Mouse (Mus musculus) liver, embryonic 14.5 days (tissue): ENCODE results near the gene Ube2q1. TPM values are rescaled to one million over a fixed set of nuclear protein-coding genes. Genes with fewer than 3 reads are reported as not detected.

Source experiments
- ATAC-seq: fragments of 200-750 bp; cut with Nextera tagmentation; 2 replicates; pipeline ENCODE4 v1.8.0; 2017; ENCODE audit warnings: moderate number of reproducible peaks, mild to moderate bottlenecking, moderate library complexity; ENCODE audit not compliant: insufficient read depth
- DNase-seq, 3 experiments: peaks; one replicate each; pipeline ENCODE4 v3.0.0-alpha.2; 2012 to 2013; ENCODE audit warnings: low read depth in 3 of 3, low spot score in 3 of 3
- H3K27ac ChIP-seq: fragments of 300-500 bp; sonication (generic); 2 replicates; pipeline ENCODE4 v1.5.1; 2014; ENCODE audit warnings: moderate library complexity, mild to moderate bottlenecking, control low read depth, inconsistent platforms
- H3K27me3 ChIP-seq: fragments of 300-500 bp; sonication (generic); 2 replicates; pipeline ENCODE4 v1.6.1; 2014; ENCODE audit warnings: mild to moderate bottlenecking, low read length, moderate library complexity; ENCODE audit not compliant: control insufficient read depth, insufficient read depth
- H3K36me3 ChIP-seq: fragments of 300-500 bp; sonication (generic); replicated peaks from 2 replicates; pipeline ENCODE4 v1.6.1; 2014; ENCODE audit warnings: low read depth; ENCODE audit not compliant: control insufficient read depth, insufficient read depth
- H3K4me1 ChIP-seq, 2 experiments: fragments of 200-500 bp in 1 of 2; fragments of 300-500 bp in 1 of 2; sonication (generic) in 1 of 2; replicated peaks; 2 replicates each; pipeline ENCODE4 v1.6.1; 2012 to 2014; ENCODE audit warnings: antibody characterized with exemption in 1 of 2, inconsistent platforms in 1 of 2, low read length in 1 of 2; ENCODE audit not compliant: control insufficient read depth in 2 of 2, insufficient read depth in 2 of 2
- H3K4me2 ChIP-seq: fragments of 300-500 bp; sonication (generic); 2 replicates; pipeline ENCODE4 v1.6.1; 2014; ENCODE audit warnings: low read depth, mild to moderate bottlenecking, control low read depth, moderate library complexity
- H3K4me3 ChIP-seq, 2 experiments: fragments of 200-500 bp in 1 of 2; fragments of 300-500 bp in 1 of 2; sonication (generic) in 1 of 2; 2 replicates each; pipeline ENCODE4 v1.5.1; 2012 to 2014; ENCODE audit warnings: low read depth in 2 of 2, low read length in 2 of 2, mild to moderate bottlenecking in 2 of 2, control low read depth in 1 of 2, inconsistent platforms in 1 of 2, moderate library complexity in 1 of 2; ENCODE audit not compliant: insufficient read depth in 1 of 2
- H3K9ac ChIP-seq: fragments of 300-500 bp; sonication (generic); replicated peaks from 2 replicates; pipeline ENCODE4 v1.6.1; 2014; ENCODE audit warnings: mild to moderate bottlenecking, control low read depth, moderate library complexity
- H3K9me3 ChIP-seq: fragments of 300-500 bp; sonication (generic); 2 replicates; pipeline ENCODE4 v1.6.1; 2016; ENCODE audit warnings: low read length, mixed read lengths; ENCODE audit not compliant: control insufficient read depth
- CTCF ChIP-seq: IDR thresholded peaks from 2 replicates; pipeline ENCODE4 v1.5.1; 2016; ENCODE audit warnings: antibody characterized with exemption, low read depth, control low read depth
- EP300 ChIP-seq: IDR thresholded peaks from 2 replicates; pipeline ENCODE4 v1.6.1; 2016; ENCODE audit warnings: antibody characterized with exemption, low read depth
- WGBS: fragments of 180-500 bp; shearing (Covaris S2); extraction: QIAGEN DNeasy Blood & Tissue Kit; methylation state at CpG from one replicate; pipeline ENCODE4 v1.1.7; 2014; ENCODE audit not compliant: insufficient replicate concordance; 5-methylcytosine and 5-hydroxymethylcytosine counted together
- polyA plus RNA-seq, 2 experiments: library from polyadenylated mRNA; depleted of rRNA in 1 of 2; stranded (reverse) in 1 of 2; unstranded in 1 of 2; fragments of >200 nt; fragmentation: Nextera tagmentation in 1 of 2; extraction: Ambion mirVana in 1 of 2; gene quantifications; 2 replicates each; pipeline versions ENCODE4 v1.2.1 to v1.2.3; 2012 to 2014

The Ube2q1 gene
- polyA plus RNA-seq, 2 experiments = 6.7 to 9.0 TPM

DNA sequence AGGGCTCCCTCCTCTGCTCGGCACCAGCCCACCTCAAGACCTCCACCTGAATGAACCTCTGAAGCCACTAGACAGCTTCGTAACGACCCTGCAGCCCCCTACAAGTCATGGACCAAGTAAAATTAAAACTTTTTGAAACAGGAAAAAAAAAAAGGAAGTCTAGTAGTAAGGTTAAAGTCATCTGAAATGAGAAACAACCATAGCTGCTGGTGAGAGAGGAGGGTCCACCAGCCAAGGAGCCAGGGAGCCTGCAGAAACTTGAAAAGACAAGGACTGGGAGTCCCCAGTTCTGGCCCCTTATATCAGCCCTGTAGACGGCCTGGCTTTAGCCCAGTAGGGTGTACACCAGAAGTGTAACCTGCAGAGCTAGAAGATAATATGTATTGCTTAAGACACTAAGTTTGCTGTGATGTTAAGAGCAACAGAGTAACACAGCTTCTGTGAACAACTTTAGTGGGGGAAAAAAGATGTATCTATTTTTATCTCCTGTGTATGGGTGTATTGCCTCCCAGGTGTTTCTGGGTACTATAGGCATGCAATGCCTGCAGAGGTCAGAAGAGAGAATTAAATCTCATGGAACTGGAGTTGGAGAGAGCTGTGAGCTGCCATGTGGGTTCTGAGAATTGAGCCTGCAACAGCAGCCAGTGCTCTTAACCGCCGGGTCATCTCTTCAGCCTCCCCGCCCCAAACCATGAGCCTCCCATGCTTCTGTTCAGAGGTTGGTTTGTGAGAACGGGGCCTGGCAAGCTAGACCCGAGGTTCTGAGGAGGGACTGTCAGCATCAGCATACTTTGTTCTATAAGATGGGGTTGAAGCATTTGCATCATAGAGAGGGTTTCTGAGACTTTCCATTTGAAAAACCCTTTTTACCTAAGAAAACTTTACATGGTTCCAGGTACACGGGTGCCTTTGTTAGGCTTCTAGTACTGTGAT, 48.4 kb downstream of the Ube2q1 start:
- Histone ChIP-seq H3K36me3 (no peaks in the 10 kb centered on the region), H3K9ac (no peak overlapping the region), H3K4me2 (peak overlapping the region; percentile 50; the same call in 1 of the 2 replicates), H3K27me3 (no peaks in the 10 kb centered on the region), H3K27ac (no peak overlapping the region), H3K9me3 (no peaks in the 10 kb centered on the region), H3K4me1 (peaks cover 14 to 21% of the 10 kb centered on the region in 2 experiments), H3K4me3 (no peak overlapping the region)
- TF ChIP-seq CTCF = no peak
- TF ChIP-seq EP300 = no peak
- 0 out of 2 replicates have a peak, but pooled peaks have one; percentile 40 for ATAC-seq
- DNase-seq = no peak
- 53% methylated on average over 10 of the region's 10 CpGs for WGBS

DNA sequence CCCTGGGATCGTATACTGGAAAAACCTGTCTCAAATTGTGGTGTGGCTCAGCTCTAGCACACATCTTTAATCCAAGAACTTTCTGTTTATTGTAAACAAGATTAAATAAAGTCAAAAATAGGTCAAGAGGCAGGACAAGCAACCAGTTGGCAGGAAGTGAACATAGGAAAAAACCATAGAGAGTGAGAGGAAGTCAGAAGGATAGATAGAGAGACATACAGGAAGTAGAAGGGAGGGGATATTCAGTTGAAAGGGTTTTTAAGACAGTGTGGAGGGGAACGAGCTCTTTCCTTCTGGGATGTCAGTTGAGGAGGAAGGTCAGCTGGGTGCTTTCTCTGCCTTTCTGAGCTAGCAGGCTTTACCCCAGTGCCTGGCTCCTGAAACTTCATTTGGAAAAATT, 50.2 kb downstream of the Ube2q1 start:
- WGBS = 42% methylated on average over 2 of the region's 2 CpGs
- H3K9ac ChIP-seq = no peak overlapping the region
- H3K9me3 ChIP-seq = no peaks in the 10 kb centered on the region
- H3K4me1 ChIP-seq = peaks cover 14 to 21% of the 10 kb centered on the region in 2 experiments
- ATAC-seq (no peak), DNase-seq (no peak)
- TF ChIP-seq CTCF (no peak), EP300 (no peak)
- H3K27ac ChIP-seq = no peak overlapping the region
- H3K4me2 ChIP-seq = no peak overlapping the region
- H3K36me3 ChIP-seq = no peaks in the 10 kb centered on the region
- peaks cover 3% of the 10 kb centered on the region for H3K27me3 ChIP-seq
- no peak overlapping the region for H3K4me3 ChIP-seq

DNA sequence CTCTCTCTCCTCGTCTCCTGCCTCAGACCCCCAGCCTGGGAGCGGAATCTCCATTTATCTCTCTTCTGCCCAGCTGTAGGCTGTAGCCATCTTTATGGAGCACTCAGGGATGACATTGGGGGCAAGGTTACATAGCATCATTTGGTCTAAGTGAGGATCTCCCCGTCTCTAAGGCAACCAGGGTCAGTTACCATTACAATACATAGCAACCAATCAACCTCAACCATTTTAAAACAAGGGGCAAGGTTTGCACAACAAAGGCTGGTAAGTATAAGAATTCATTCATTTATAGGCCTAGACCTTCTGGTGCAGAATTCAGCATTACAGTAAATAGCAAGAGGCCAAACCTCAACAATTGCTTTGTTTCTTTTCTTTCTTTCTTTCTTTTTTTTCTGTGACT, 52.9 kb downstream of the Ube2q1 start:
- Histone ChIP-seq H3K36me3 (no peaks in the 10 kb centered on the region), H3K9me3 (no peaks in the 10 kb centered on the region), H3K9ac (no peak overlapping the region), H3K4me1 (peaks cover 0 to 5% of the 10 kb centered on the region in 2 experiments; a peak in 3 of 4 replicates), H3K27me3 (peaks cover 30% of the 10 kb centered on the region), H3K4me3 (no peak overlapping the region), H3K4me2 (no peak overlapping the region), H3K27ac (no peak overlapping the region)
- no peak for TF ChIP-seq CTCF
- TF ChIP-seq EP300 = no peak
- 54% methylated on average over 3 of the region's 3 CpGs for WGBS
- DNase-seq = no peak
- ATAC-seq = no peak

DNA sequence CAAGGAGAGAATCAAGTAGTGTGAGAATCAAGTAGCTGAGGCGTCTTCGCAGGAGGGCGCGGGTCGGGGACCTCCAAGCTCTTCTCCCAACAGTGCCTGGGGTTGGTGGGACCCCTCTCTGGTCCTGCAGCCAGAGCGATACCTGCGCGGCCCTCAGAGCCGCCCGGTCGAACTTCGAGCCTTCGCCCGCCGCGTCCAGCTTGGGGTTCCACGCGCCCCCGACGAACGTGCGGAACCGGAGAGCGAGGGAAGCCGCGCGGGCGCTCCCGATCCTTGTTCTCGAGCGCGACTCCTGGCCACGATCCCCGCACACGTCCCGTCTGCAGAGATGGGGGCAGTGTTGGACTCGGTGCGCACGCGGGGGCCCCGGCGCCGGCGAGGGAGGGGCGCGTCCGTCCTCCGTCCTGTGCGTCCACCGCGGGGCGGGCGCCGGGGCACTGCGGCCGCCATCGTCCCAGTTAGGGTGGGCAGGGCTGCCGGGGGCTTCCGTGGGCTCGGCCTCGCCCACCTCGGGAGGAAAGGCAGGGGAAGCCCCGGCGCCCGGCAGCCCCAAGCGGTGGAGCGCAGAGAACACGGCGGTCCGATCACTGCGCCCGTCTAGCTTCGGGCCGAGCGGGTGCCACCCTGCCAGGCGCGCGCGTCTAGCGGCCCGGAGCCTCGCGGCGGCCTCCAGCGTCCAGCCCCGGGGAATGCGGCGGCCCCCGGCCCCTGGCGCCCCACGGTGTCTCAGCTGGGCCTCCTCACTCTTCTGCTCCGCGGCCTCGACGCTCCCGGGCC, 57.6 kb downstream of the Ube2q1 start, which contains the start of gene She:
She (plus strand) TSS at position 556 of the 777 bp plus-strand sequence.
- Histone ChIP-seq H3K9ac (no peak within 1 kb of the TSS), H3K36me3 (no peaks in the 10 kb centered on the region), H3K4me3 (peak within 1 kb of the TSS; percentile 37 to 46), H3K27ac (no peak within 1 kb of the TSS), H3K27me3 (peaks cover 62% of the 10 kb centered on the region), H3K4me1 (peaks cover 0 to 6% of the 10 kb centered on the region in 2 experiments; a peak in 2 of 4 replicates), H3K9me3 (no peaks in the 10 kb centered on the region), H3K4me2 (peak within 1 kb of the TSS; percentile 36)
- no peak for DNase-seq
- no peak for ATAC-seq
- TF ChIP-seq EP300 (no peak), CTCF (no peak)
- 2% methylated on average over 84 of the region's 96 CpGs for WGBS

Other genes with a start within 250 kb of the Ube2q1 start
- gene Adar, start 58.6 kb upstream of the Ube2q1 start, polyA plus RNA-seq (2012; rRNA removed) = 5.8 and 7.9 TPM in 2 replicates
- 6.4 and 6.5 TPM in 2 replicates for gene Adar, start 58.6 kb upstream of the Ube2q1 start, polyA plus RNA-seq (2014; fragmentation: Nextera tagmentation; extraction: Ambion mirVana)
- gene Chrnb2, start 9.0 kb upstream of the Ube2q1 start, polyA plus RNA-seq (2012; rRNA removed) = 0.12 and 0.15 TPM in 2 replicates
- gene Chrnb2, start 9.0 kb upstream of the Ube2q1 start, polyA plus RNA-seq (2014; fragmentation: Nextera tagmentation; extraction: Ambion mirVana) = 0.10 and 0.18 TPM in 2 replicates
- gene She, start 57.8 kb downstream of the Ube2q1 start, polyA plus RNA-seq (2012; rRNA removed) = 0.50 and 0.55 TPM in 2 replicates
- 0.81 and 0.86 TPM in 2 replicates for gene She, start 57.8 kb downstream of the Ube2q1 start, polyA plus RNA-seq (2014; fragmentation: Nextera tagmentation; extraction: Ambion mirVana)
- 0.92 and 1.2 TPM in 2 replicates for gene Il6ra, start 139.6 kb downstream of the Ube2q1 start, polyA plus RNA-seq (2012; rRNA removed)
- 1.3 and 1.9 TPM in 2 replicates for gene Il6ra, start 139.6 kb downstream of the Ube2q1 start, polyA plus RNA-seq (2014; fragmentation: Nextera tagmentation; extraction: Ambion mirVana)
- gene Atp8b2, start 189.9 kb downstream of the Ube2q1 start, polyA plus RNA-seq (2012; rRNA removed) = 2.9 and 3.4 TPM in 2 replicates
- 1.8 TPM in 2 replicates for gene Atp8b2, start 189.9 kb downstream of the Ube2q1 start, polyA plus RNA-seq (2014; fragmentation: Nextera tagmentation; extraction: Ambion mirVana)
- gene Hax1, start 225.2 kb downstream of the Ube2q1 start, polyA plus RNA-seq (2012; rRNA removed) = 44.4 and 59.9 TPM in 2 replicates
- gene Hax1, start 225.2 kb downstream of the Ube2q1 start, polyA plus RNA-seq (2014; fragmentation: Nextera tagmentation; extraction: Ambion mirVana) = 107 and 108 TPM in 2 replicates